Mouse (Mus musculus): Measurements from ENCODE around the gene E130114P18Rik.

E130114P18Rik gene

GRCm38 (mm10) chr4:97775494-97776265, 2.2 kb downstream of the E130114P18Rik start:
- DNase-seq = peak; percentile 37

- DNase-seq = peak; percentile 87
Measured at GRCm38 (mm10) chr4:97775059-97775458, 2.8 kb downstream of the E130114P18Rik start.

GRCm38 (mm10) chr4:97774446-97774950, 3.4 kb downstream of the E130114P18Rik start:
- peak; percentile 34 for DNase-seq

GRCm38 (mm10) chr4:97773791-97774190, 4.1 kb downstream of the E130114P18Rik start:
- no peak for DNase-seq

- DNase-seq = peak; percentile 91
Measured at GRCm38 (mm10) chr4:97773110-97773593, 4.7 kb downstream of the E130114P18Rik start.

- no peak for DNase-seq
Measured at GRCm38 (mm10) chr4:97772641-97773040, 5.2 kb downstream of the E130114P18Rik start, which contains the start of gene Nfia. TSS of gene Nfia (plus strand) at chr4:97772734.

GRCm38 (mm10) chr4:97772084-97772484, 5.8 kb downstream of the E130114P18Rik start:
- DNase-seq = peak; percentile 98

- no peak for DNase-seq
Measured at GRCm38 (mm10) chr4:97771426-97771825, 6.5 kb downstream of the E130114P18Rik start.

GRCm38 (mm10) chr4:97769861-97770260, 8.0 kb downstream of the E130114P18Rik start:
- DNase-seq = no peak

GRCm38 (mm10) chr4:97767516-97767915, 10.4 kb downstream of the E130114P18Rik start:
- DNase-seq = no peak

GRCm38 (mm10) chr4:97767025-97767424, 10.9 kb downstream of the E130114P18Rik start:
- no peak for DNase-seq

GRCm38 (mm10) chr4:97766100-97766499, 11.8 kb downstream of the E130114P18Rik start:
- DNase-seq = peak; percentile 4

GRCm38 (mm10) chr4:97765341-97766020, 12.4 kb downstream of the E130114P18Rik start:
- peak; percentile 57 for DNase-seq

GRCm38 (mm10) chr4:97764616-97765015, 13.3 kb downstream of the E130114P18Rik start:
- DNase-seq = peak; percentile 14

- DNase-seq = no peak
Measured at GRCm38 (mm10) chr4:97758661-97759060, 19.2 kb downstream of the E130114P18Rik start.

- DNase-seq = peak; percentile 58
Measured at GRCm38 (mm10) chr4:97757978-97758461, 19.9 kb downstream of the E130114P18Rik start.

GRCm38 (mm10) chr4:97757207-97757977, 20.5 kb downstream of the E130114P18Rik start:
- peak; percentile 86 for DNase-seq

GRCm38 (mm10) chr4:97754241-97754640, 23.6 kb downstream of the E130114P18Rik start:
- DNase-seq = peak; percentile 72

- DNase-seq = no peak
Measured at GRCm38 (mm10) chr4:97753521-97753920, 24.4 kb downstream of the E130114P18Rik start.

- DNase-seq = no peak
Measured at GRCm38 (mm10) chr4:97752276-97753010, 25.4 kb downstream of the E130114P18Rik start.

GRCm38 (mm10) chr4:97751483-97752251, 26.2 kb downstream of the E130114P18Rik start:
- DNase-seq = peak; percentile 88

Data from kidney, postnatal 10 days (tissue).